Mouse (Mus musculus): Measurements from ENCODE around the gene Atp11a.

Atp11a gene

GRCm38 (mm10) chr8:12756391-12757157 lies at the start of gene Atp11a:
Gene Atp11a, plus strand, starts transcription at chr8:12757014.
- DNase-seq, result no peak

- DNase-seq, result no peak
These were observed 45.2 kb upstream of the Atp11a start for GRCm38 (mm10) chr8:12711623-12712022.

GRCm38 (mm10) chr8:12715861-12716585 lies 40.8 kb upstream of the Atp11a start:
- no peak for DNase-seq

- DNase-seq, result no peak
These were observed 37.7 kb upstream of the Atp11a start for GRCm38 (mm10) chr8:12719091-12719490.

- DNase-seq, result no peak
These were observed 28.2 kb upstream of the Atp11a start for GRCm38 (mm10) chr8:12728644-12729043.

DNA sequence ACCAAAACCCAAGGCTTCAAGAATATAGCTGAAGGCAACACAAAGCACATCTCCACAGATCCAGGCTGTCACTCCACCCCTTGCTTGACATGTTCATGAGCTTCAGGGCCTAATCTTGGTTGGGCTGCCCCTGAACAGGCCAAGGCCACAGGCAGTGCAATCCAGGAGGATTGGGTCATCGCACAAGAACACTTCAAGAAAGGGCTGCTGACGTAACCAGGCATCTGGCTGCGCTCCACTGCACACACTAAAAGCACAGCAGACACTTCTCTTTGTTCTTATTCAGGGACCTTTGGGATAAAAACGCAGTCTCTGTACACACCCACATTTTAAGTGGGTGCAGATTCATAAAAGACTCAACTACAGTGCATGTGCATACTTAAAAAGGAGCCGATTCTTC lies 26.0 kb upstream of the Atp11a start:
- DNase-seq, result no peak

GRCm38 (mm10) chr8:12732431-12732830 lies 24.4 kb upstream of the Atp11a start:
- no peak for DNase-seq

DNA sequence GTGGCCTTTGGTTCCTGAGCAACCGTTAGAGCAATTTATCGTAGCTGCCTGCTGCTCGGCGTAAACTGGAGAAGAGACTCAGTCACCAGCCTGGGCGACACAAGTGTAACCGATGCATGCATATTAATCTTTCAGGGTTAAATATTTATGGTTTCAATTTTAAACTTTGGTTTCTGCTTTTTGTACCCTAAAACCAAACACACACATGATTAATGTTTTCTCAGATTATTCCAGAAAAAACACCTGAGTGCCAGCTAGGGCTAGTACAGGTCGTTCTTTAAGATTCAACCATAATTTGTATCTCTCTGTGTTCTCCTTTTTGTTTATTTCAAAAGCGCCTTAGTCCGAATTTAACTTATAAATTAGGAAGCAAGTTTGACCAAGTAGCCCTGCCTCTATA lies 17.7 kb upstream of the Atp11a start:
- DNase-seq, result no peak

- DNase-seq, result no peak
These were observed 13.4 kb upstream of the Atp11a start for GRCm38 (mm10) chr8:12743390-12743789.

- no peak for DNase-seq
These were observed 8.6 kb upstream of the Atp11a start for GRCm38 (mm10) chr8:12748183-12748582.

- DNase-seq, result no peak
These were observed 7.7 kb upstream of the Atp11a start for GRCm38 (mm10) chr8:12749116-12749515.

DNA sequence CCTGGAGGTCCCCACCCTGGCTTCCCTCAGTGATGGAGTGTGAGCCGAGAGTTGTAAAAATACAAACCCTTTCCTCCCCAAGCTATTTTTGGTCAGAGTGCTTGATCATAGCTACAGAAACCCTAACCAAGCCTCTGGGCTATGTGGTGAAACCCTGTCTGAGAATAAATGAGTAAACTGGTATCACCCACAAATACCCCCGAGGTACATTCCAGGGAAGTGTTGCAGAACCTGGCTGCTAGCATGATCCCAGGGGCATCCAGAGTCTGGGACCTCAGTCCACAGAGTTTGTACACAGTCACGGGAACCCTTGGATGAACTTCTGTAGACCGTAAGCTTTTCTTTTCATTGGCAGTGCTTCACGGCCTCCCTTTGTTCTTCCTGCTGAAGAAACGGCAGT lies 3.8 kb upstream of the Atp11a start:
- DNase-seq, result no peak

GRCm38 (mm10) chr8:12754115-12754514 lies 2.7 kb upstream of the Atp11a start:
- no peak for DNase-seq

DNA sequence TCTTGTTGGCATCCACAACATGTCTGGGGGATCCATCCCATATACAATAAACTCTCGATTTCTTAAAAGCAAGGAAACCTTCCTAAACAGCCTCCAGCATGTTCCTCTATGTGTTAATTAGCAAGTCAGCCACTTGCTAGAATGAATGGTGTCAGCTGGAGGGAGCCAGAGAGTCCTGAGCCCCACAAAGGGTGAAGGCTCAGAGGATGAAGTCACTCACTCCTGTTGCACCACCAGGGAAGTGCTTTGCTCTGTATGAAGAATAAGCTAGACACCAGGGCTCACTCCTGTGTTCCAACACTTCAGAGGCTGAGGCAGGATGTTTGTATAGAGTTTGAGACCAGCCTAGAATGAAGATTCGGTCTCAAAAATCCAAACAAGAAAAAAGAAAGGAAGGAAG lies 1.5 kb upstream of the Atp11a start:
- no peak for DNase-seq

DNA sequence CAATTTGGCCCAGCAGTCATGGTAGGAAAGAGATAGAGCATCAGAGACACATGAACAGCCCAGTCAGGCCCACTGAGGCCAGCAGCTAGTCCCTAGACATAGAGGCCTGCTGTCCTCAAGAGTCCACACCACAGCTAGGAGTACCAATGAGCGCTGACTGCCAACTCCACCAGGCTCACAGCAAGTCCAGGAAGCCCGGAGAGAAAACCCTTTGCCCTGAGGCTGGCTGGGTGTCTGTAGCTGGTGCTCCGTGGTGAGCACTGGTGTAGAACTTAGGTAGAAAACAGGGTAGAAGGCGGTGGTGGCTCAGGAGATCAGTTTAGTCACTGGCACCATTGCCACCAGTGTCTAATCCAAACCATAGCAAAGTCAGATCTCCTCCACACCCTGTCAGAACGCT lies 988 bp upstream of the Atp11a start:
- DNase-seq, result no peak

- no peak for DNase-seq
These were observed 572 bp downstream of the Atp11a start for GRCm38 (mm10) chr8:12757231-12757940.

DNA sequence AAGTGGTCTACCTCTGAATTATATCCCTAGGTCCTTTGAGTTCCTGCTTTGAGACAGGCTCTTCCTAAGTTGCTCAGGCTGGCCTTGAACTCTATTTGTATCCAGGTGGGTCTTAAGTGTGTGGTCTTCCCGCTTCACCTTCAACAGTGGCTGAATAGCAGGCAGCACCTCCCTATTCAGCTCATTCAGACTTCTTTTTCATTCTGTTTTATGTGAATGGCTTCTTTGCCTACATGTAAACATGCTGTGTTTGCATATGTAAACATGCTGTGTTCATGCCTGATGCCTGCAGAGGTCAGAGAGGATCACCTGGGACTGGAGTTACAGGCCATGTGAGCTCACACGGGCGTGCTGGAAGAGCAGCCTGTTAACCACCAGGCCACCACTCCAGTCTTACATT lies 3.1 kb downstream of the Atp11a start:
- DNase-seq, result no peak

DNA sequence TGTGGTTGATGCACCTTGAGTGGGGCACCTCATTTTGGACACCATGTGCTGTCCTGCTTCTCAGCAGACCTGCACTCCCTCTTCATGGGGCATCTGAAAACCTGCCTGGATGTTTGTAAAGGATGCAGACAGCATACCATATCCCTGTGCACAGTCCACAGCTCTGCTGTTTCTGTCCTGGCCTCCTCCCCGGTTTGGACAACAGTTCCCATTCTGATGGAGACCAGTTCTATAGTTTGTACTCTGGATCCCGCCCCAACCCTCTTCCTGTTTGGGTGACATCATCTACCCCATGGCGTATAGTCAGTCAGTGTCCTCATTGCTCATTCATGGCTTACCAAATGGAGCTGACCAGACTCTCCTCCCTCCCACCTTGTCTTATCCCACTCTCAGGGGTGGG lies 5.1 kb downstream of the Atp11a start:
- no peak for DNase-seq

DNA sequence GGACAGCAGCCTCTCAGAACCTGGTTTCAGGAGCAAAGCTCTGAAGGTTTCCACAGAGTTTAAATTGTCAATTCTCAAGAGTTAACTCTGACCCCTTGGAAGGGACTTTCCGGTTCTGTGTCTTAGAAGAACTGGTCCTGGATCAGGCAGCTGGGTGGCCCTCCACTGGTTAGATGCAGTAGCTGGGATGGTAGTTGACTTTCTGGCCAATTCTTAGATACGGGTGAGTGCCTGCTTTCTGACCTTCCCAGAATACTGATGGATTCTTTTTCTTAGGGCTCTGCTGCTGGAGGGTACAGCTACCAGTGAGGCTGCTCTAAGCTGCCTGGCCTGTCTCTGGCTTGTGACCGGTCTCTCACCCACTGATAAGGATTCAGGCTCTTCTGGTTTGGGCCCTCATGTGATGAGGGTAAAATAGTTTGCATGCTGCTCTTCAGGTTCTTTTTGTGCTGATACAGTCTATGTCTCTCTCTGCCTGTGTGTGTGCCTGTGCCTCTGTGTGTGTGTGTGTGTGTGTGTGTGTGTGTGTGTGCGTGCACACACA lies 6.8 kb downstream of the Atp11a start:
- no peak for DNase-seq

DNA sequence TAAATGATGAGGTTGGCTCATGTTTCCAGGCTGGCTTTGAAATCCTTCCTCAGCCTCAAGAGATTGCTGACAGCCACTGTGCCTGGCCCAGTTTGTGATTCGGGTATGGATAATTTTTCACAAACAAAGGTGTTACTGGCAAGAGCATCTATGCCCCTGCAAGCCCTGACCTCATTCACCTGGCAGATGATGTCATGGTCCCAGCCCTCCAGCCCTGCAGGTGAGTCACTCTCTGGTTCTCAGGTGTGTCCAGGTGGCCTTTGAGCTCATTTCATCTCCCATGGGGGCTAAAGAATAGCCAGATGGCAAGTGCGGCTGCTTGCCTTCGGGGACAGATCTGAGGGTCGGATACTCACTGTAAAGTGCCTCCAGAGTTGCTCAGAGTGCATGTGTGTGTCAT lies 8.2 kb downstream of the Atp11a start:
- no peak for DNase-seq

DNA sequence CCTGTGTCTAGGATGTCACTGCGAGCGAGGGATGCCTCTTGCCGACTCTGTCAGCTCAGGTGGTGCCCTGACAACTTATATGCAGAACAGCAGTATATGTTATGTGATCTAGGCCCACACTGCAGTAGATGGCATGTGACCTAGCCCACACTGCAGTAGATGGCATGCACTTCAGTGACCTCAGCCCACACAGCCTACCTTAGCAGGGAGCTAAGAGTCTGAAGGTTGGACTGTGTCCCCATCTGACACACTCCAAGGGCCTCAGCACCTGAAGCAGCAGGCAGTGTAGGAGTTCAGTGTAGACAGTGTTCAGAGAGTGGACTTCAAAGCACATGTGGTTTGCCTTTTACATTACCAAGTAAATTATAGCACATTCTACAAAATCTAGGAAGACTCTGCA lies 10.4 kb downstream of the Atp11a start:
- DNase-seq, result no peak

DNA sequence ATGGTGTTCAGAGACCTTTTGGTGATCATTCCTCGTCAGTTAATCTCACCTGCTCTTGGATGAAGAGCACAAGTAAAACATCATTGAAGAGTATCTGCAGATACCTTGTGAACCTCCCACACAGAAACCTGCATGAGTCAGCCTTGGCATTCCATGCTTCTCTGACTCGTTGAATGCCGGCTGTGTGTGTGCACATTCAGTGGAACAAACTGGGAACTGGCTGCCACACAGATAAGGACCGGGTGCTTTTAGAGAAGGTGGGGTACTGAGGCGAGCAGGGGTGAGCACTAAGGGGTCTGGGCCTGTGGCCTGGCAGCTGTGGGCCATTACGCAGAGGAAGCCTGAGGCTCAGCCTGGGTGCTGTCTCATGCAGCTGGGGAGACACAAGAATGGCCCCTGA lies 11.9 kb downstream of the Atp11a start:
- no peak for DNase-seq

DNA sequence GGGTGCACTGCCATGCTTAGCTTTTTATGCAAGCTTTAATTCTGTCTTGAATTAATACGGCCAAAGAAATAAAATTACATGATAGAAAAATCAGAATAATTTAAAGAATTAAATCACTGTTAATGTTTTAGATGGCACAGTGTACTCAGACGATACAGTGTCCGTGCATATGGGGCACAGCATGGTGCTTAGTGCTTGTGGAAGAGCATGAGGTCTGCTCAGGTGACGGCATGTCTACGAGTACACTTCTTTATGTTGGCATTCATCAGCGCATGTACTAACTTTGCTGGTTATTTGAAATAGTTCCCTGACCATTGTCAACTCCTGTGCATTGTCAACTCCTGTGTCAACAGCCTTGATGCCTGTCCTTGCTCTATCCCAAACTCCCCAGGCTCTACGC lies 12.5 kb downstream of the Atp11a start:
- no peak for DNase-seq

- no peak for DNase-seq
These were observed 15.5 kb downstream of the Atp11a start for GRCm38 (mm10) chr8:12772319-12772718.
